Mouse (Mus musculus) left cerebral cortex, postnatal 25 days (tissue): ENCODE measurements around the gene Tmc8. TPM values are rescaled to one million over a fixed set of nuclear protein-coding genes. Genes with fewer than 3 reads are reported as not detected.
"Not testable (repeated sequence)": the region's sequence is repeated elsewhere in the genome, so short reads cannot be mapped to it uniquely, and the experiment has no call there.

ENCODE experiments used
- DNase-seq, 2 experiments: peaks; one replicate each; pipeline ENCODE4 v3.0.0; 2022; ENCODE audit warnings: low spot score in 2 of 2, mixed read lengths in 1 of 2
- intact Hi-C: fragments of 180-260 bp; cut with DNase I; formaldehyde crosslinking; loops from one replicate; pipeline ENCODE4 v1.15.1; 2025
- total RNA-seq, 2 experiments: library from RNA; stranded (reverse); gene quantifications; 2 replicates each; pipeline ENCODE4 v1.2.3; 2021

Tmc8 gene
- total RNA-seq, 2 experiments from 2014 or later: 0.60 to 1.1 TPM

- intact Hi-C loops: no loop called here
- no peak for DNase-seq
These were observed 12.2 kb upstream of the Tmc8 start for GRCm38 (mm10) chr11:117769683-117770047.

GRCm38 (mm10) chr11:117770407-117770806 lies 11.5 kb upstream of the Tmc8 start:
- no peak for DNase-seq
- intact Hi-C loops: no loop called here

GRCm38 (mm10) chr11:117772352-117772751 lies 9.5 kb upstream of the Tmc8 start:
- no peak for DNase-seq
- intact Hi-C loops: no loop called here

- DNase-seq: no peak
- intact Hi-C loops: no loop called here
These were observed 7.0 kb upstream of the Tmc8 start for GRCm38 (mm10) chr11:117774925-117775324.

- intact Hi-C loops: no loop called here
- DNase-seq: no peak
These were observed 6.3 kb upstream of the Tmc8 start for GRCm38 (mm10) chr11:117775540-117775939.

- no peak for DNase-seq
- intact Hi-C loops: no loop called here
These were observed 5.6 kb upstream of the Tmc8 start for GRCm38 (mm10) chr11:117776085-117776792.

GRCm38 (mm10) chr11:117777111-117777510 lies 4.8 kb upstream of the Tmc8 start:
- intact Hi-C loops: no loop called here
- no peak for DNase-seq

- intact Hi-C loops: no loop called here
- no peak for DNase-seq
These were observed 3.8 kb upstream of the Tmc8 start for GRCm38 (mm10) chr11:117778031-117778430.

- intact Hi-C loops: no loop called here
- DNase-seq: no peak
These were observed 2.9 kb upstream of the Tmc8 start for GRCm38 (mm10) chr11:117778851-117779433.

- DNase-seq: no peak
- intact Hi-C loops: no loop called here
These were observed 2.3 kb upstream of the Tmc8 start for GRCm38 (mm10) chr11:117779434-117780198.

- no peak for DNase-seq
- intact Hi-C loops: no loop called here
These were observed 1.7 kb upstream of the Tmc8 start for GRCm38 (mm10) chr11:117780199-117780515.

GRCm38 (mm10) chr11:117780582-117781111 lies 1.2 kb upstream of the Tmc8 start:
- DNase-seq: no peak
- intact Hi-C loops: no loop called here

GRCm38 (mm10) chr11:117781199-117781821 lies 566 bp upstream of the Tmc8 start:
- intact Hi-C loops: no loop called here
- no peak for DNase-seq

- intact Hi-C loops: no loop called here
- no peak for DNase-seq
These were observed 794 bp downstream of the Tmc8 start for GRCm38 (mm10) chr11:117782705-117783034.

GRCm38 (mm10) chr11:117783089-117783488 lies 1.2 kb downstream of the Tmc8 start:
- no peak for DNase-seq
- intact Hi-C loops: no loop called here

GRCm38 (mm10) chr11:117783683-117784309 lies 1.9 kb downstream of the Tmc8 start:
- intact Hi-C loops: no loop called here
- DNase-seq: no peak

GRCm38 (mm10) chr11:117786294-117786693 lies 4.4 kb downstream of the Tmc8 start:
- peak in 1 of 2 experiments; percentile 65 for DNase-seq
- intact Hi-C loops: loop anchor here (2.0 kb wide), 1 partner anchor 77 kb away; no protein-coding TSS in a partner anchor

- intact Hi-C loops, DNase-seq: not testable (repeated sequence)
These were observed 6.6 kb downstream of the Tmc8 start for GRCm38 (mm10) chr11:117788481-117788880.

GRCm38 (mm10) chr11:117790286-117790685 lies 8.4 kb downstream of the Tmc8 start:
- peak in 1 of 2 experiments; percentile 66 for DNase-seq
- intact Hi-C loops: loop anchor here (1.0 kb wide), 1 partner anchor 34 kb away; no protein-coding TSS in a partner anchor
